8 mouse cellular contexts compared by ENCODE assay signal in the genomic region with DNA sequence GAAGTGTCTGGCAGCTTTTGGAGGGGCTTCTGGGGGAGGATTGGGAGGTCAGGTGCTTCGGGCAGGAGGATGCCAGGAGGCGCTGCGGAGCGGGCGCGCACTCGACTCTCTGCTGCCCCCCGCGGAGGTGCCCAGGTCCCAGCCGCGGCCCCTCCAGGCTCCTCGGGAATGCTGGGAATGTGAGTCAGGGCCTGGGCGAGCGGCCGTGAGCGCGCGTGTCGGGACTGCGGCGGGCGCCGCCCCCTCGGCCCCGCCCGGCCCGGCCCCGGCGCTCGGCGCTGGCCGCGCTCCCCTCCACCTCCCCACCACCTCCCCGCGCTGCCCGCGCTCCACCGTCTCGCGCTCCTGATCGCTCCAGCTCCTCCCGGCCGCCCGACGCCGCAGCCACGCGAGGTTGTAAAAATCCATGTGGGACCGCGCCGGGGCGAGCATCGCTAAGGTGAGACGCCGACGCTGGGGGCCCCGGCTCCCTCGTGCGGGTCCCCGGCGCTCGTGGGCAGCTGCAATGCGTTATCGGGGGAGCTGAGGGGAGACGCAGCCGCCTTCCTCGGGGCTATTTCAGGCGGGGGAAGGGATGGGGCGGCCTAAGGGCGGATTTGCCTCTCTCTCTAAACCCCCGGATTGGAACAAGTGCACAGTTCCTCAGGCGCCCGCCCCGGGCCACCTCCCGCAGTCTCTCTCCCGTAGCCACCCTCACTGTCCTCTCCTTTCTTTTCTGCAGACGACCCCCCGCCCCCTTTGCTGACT. TPM values are rescaled to one million over a fixed set of nuclear protein-coding genes. Genes with fewer than 3 reads are reported as not detected.
DNase-seq lines count a peak whose midpoint lies in the region; ATAC-seq lines count a peak whose summit lies in the region.

A gene (plus strand): TSS at position 253 of the 747 bp plus-strand sequence.

- peaks cover 12% of the 10 kb centered on the region for H3K4me1 ChIP-seq in hindbrain, embryonic 13.5 days (replicated peaks)

- peak within 1 kb of the TSS; percentile 93 for H3K9ac ChIP-seq in hindbrain, embryonic 13.5 days

- peak within 1 kb of the TSS; percentile 79 for H3K4me3 ChIP-seq in hindbrain, embryonic 13.5 days

- peak; percentile 94 for DNase-seq in ZHBTc4 (ENCODE audit: low read depth, low spot score)
- peak; percentile 92 to 95 for DNase-seq in cerebellum, postnatal 10 days
- DNase-seq in frontal cortex, postnatal 14 days (ENCODE audit: low spot score in 2 of 2), result peak; percentile 74 to 81
- DNase-seq in left cerebral cortex, adult 11 months (ENCODE audit: low spot score), result peak; percentile 64
- DNase-seq in lung, postnatal 10 days, result peak; percentile 67
- peak; percentile 80 to 83 for DNase-seq in right cerebral cortex, adult 2 months (ENCODE audit: low spot score in 2 of 2)

- 0 out of 2 replicates have a peak, but pooled peaks cover 3% of the 10 kb centered on the region for H3K27me3 ChIP-seq in hindbrain, embryonic 13.5 days

- no peaks in the 10 kb centered on the region for H3K9me3 ChIP-seq in hindbrain, embryonic 13.5 days

- under 1% methylated on average over 72 of the region's 78 CpGs for WGBS in hindbrain, embryonic 13.5 days

- peak within 1 kb of the TSS; percentile 93 for H3K27ac ChIP-seq in hindbrain, embryonic 13.5 days

- H3K36me3 ChIP-seq in hindbrain, embryonic 13.5 days, result no peaks in the 10 kb centered on the region

- peak; percentile 95 for ATAC-seq in hindbrain, embryonic 13.5 days (ENCODE audit: low FRiP score)
- ATAC-seq in erythroid progenitor cell, adult 5-6 weeks (replicated peaks; ENCODE audit: low FRiP score, poor library complexity, severe bottlenecking), result no peak

- H3K4me2 ChIP-seq in hindbrain, embryonic 13.5 days, result peak within 1 kb of the TSS; percentile 59

RNA-seq across cellular contexts. Expression of the gene that starts here (rescaled TPM):
- 79.8 and 82.7 TPM in 2 replicates for polyA plus RNA-seq in hindbrain, embryonic 13.5 days (2015; fragmentation: Nextera tagmentation; extraction: Ambion mirVana)
- total RNA-seq in erythroid progenitor cell, adult 5-6 weeks (2015; ENCODE audit: low replicate concordance), result not detected in 2 replicates
- not detected in 2 replicates for total RNA-seq in erythroid progenitor cell, adult 5-6 weeks (2017; ENCODE audit: low replicate concordance)
